Mouse (Mus musculus): ENCODE results near the gene 4921539E11Rik.

4921539E11Rik gene

DNA sequence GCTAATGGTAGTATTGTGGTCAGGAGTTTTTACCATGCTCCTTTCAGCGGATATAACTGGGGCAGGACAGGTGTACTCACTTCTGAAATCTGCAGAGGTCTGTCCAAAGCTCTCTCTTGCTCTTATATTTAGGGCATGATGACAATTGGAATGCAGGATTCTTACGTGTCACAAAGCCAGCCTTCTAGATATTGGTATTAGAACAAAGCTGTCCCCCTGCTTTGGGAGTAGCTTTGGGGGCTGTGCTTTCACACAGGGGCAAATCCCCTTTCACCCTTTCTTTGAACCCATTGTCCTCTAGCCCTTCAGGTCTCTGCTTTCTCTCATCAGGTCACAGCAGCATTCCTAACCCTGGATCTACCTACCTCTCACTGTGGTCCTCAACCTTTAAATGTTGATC is at the start of gene 4921539E11Rik:
Gene 4921539E11Rik (minus strand): TSS at position 101 of the 400 bp plus-strand sequence.
- DNase-seq (ENCODE audit: low read depth), result no peak

DNA sequence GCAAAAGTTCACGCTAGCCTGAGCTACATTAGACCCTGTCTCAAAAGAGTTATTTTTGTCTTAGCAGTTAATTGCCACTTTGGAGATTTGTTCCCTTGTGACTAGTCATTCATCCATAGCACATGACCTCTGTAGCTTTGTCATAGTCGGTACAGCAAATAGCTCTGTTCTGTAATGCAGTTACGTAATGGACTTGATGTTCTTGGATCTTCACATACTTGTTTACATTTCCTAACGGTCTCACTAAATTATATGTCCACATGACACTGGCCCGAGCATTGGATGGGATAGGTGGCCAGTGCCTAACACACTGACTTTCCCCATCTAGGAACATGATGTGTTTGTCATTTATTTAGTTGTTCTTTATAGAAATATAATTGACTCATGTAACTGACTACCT is 44.5 kb upstream of the 4921539E11Rik start:
- no peak for DNase-seq (ENCODE audit: low read depth)

- DNase-seq (ENCODE audit: low read depth), result no peak
Observed at GRCm38 (mm10) chr4:103329348-103329747, 38.7 kb upstream of the 4921539E11Rik start.

- DNase-seq (ENCODE audit: low read depth), result no peak
Observed at GRCm38 (mm10) chr4:103326994-103327393, 36.3 kb upstream of the 4921539E11Rik start.

- DNase-seq (ENCODE audit: low read depth), result no peak
Observed at GRCm38 (mm10) chr4:103324688-103325451, 34.2 kb upstream of the 4921539E11Rik start.

DNA sequence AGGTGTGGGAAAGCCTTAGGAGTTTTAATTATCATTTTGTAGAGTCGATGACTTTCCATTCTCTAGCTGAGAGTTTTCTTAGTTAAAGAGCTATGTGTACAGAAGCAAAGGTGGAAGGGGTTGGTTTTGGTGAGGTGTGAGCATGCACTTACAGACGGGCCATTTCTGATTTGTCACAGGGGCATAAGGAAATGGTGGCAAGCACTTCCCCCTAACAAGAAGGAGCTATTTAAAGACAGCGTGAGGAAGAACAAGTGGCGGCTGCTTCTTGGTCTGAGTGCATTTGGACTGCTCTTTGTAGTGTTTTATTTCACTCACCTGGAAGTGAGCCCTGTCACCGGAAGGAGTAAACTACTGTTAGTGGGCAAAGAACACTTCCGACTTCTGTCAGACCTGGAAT is 30.8 kb upstream of the 4921539E11Rik start:
- no peak for DNase-seq (ENCODE audit: low read depth)

DNA sequence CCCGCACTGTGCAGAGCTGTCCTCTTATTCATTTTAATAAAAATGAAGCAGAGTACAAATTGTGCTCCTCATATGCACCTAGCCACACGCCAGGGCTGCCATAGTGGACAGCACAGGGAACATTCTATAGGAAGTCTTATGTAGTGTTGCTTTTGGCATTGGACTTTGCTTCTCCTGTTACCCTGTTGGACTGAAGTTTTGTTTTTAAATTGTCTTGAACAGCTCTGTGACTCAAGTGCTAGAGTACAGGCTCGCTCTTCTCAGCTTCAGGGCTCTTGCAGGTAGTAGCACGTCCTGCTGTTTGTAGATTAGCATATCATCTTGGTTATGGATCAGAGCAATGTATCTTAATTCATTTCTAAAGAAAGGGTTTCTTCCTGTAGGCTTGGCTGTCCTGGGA is 25.2 kb upstream of the 4921539E11Rik start:
- no peak for DNase-seq (ENCODE audit: low read depth)

GRCm38 (mm10) chr4:103314526-103314910 is 23.9 kb upstream of the 4921539E11Rik start:
- no peak for DNase-seq (ENCODE audit: low read depth)

GRCm38 (mm10) chr4:103313587-103314525 is 23.2 kb upstream of the 4921539E11Rik start, which contains the start of gene Oma1:
Gene Oma1, plus strand, starts transcription at chr4:103313812.
- peak; percentile 97 for DNase-seq (ENCODE audit: low read depth)

GRCm38 (mm10) chr4:103303851-103304250 is 13.2 kb upstream of the 4921539E11Rik start:
- no peak for DNase-seq (ENCODE audit: low read depth)

DNA sequence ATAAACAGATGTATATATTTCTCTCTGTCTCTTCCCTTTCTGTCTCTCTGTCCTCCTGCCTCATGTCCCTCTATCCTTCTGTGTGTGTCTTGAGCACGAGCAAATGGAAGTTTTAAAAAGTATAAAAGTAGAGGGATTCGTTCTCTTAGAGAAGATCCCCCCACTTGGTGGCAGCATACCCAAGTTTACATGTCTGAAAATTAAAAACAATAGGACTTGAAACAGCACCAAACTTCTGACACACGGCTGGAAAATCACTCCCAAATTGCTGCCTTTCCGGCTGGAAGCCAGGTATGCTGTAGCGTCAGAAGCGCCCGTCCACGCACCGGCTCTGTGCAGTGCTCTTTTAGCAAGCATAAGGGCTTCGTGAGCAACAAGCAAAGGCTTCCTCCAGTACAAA is 8.7 kb upstream of the 4921539E11Rik start:
- DNase-seq (ENCODE audit: low read depth), result no peak

DNA sequence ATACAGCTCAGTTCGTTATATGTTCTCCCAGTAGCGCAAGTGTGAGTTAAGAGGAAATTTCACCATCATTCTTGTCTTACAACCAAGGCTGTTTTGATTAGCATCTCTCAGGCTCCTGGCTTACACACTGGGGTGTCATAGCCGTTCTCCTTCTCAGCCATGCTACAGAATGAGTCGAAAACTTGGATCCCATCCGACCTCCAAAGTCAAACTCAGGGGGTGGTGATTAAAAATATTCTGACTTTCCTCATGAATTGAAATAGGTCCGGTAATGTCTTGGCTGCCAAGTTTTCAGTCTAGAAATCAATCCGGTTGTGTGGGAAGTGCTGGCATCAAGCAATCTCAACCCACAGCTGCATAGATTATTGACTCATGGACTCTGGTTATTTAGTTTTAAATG is 2.3 kb downstream of the 4921539E11Rik start:
- DNase-seq (ENCODE audit: low read depth), result no peak

GRCm38 (mm10) chr4:103273021-103273420 is 17.6 kb downstream of the 4921539E11Rik start:
- no peak for DNase-seq (ENCODE audit: low read depth)

GRCm38 (mm10) chr4:103269336-103269735 is 21.3 kb downstream of the 4921539E11Rik start:
- DNase-seq (ENCODE audit: low read depth), result no peak

GRCm38 (mm10) chr4:103265166-103265565 is 25.5 kb downstream of the 4921539E11Rik start:
- DNase-seq (ENCODE audit: low read depth), result no peak

- no peak for DNase-seq (ENCODE audit: low read depth)
Observed at GRCm38 (mm10) chr4:103263812-103264396, 26.8 kb downstream of the 4921539E11Rik start.

GRCm38 (mm10) chr4:103263378-103263777 is 27.3 kb downstream of the 4921539E11Rik start:
- DNase-seq (ENCODE audit: low read depth), result no peak

DNA sequence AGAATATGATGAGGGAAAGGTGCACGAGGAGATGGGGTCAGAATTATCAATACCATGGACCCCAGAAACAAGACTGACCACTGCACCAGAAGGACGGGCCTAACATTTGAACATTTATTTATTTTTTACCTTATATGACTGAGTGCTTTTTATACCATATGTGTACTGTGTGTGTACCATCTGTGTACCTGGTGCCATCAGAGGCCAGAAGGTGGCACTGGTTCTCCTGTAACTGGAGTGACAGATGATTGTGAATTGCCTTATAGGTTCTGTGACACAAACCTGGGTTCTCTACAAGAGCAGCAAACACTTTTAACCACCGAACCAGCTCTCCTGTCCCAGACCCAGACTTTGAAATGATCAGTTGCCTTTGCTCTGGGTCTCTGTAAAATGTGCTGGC is 31.8 kb downstream of the 4921539E11Rik start:
- DNase-seq (ENCODE audit: low read depth), result peak; percentile 6

DNA sequence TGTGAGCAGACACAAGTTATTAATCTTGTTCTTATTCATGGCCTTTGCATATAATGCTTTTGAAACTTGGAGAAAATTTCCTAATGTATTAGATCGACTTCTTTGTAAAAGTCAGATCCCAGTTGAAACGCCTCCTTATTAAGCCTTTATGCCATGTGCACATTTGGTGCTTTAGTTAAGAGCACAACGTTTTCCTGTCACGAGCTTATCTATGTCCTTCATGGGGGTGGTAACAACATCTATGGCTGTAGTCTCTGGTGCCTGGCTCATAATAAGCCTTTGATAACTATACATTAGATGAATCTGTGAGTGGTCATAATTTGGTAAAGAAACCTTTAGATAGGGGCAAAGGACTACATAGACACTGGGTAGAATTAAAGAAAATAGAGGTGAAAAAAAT is 36.8 kb downstream of the 4921539E11Rik start:
- no peak for DNase-seq (ENCODE audit: low read depth)

- no peak for DNase-seq (ENCODE audit: low read depth)
Observed at GRCm38 (mm10) chr4:103249436-103250085, 41.1 kb downstream of the 4921539E11Rik start.

- no peak for DNase-seq (ENCODE audit: low read depth)
Observed at GRCm38 (mm10) chr4:103247813-103248212, 42.9 kb downstream of the 4921539E11Rik start.

DNA sequence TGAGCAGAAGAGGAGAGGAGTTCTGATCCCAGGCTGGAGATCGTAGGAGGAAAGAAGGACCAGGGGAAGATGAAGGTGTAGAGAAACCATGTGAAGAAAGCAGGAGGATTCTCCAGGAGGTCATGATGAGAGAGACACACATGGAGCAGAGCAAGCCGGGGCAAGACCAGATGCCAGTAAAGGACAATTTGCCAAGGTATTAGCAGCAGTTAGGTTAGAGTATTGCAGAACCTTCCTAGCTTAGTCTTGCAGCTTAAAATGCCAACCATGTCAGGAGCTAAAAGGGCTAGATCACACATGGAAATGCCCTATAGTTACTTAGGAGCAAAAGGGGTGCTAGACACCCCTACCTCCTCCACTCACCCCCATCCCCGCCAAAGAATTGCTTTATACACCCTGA is 43.4 kb downstream of the 4921539E11Rik start:
- DNase-seq (ENCODE audit: low read depth), result no peak
